In genomic region chr7:125217630-125218029, GRCm38 (mm10) we compare ENCODE assay signal across 23 mouse cellular contexts.
DNase-seq lines count a peak whose midpoint lies in the region; ATAC-seq lines count a peak whose summit lies in the region.
"Had no signal": no experiment of that assay in that cellular context is flagged by ENCODE, and none has a peak within 500 bp of the region (broad histone marks: within the 10 kb centered on the region; RNA-seq: fewer than 3 reads in every experiment).

No protein-coding gene starts in this region.

- H3K36me3 ChIP-seq in embryonic facial prominence, embryonic 12.5 days = no peaks in the 10 kb centered on the region
- no peaks in the 10 kb centered on the region for H3K36me3 ChIP-seq in forebrain, embryonic 11.5 days (ENCODE audit: control insufficient read depth, insufficient read depth, low read length)
- H3K36me3 ChIP-seq: forebrain, embryonic 12.5 days; G1E had no signal

- DNase-seq in embryo, embryonic 10.5 days (ENCODE audit: low spot score) = peak; percentile 6
- no peak for DNase-seq in embryo, embryonic 9.5 days (ENCODE audit: extremely low spot score)
- peak; percentile 16 for DNase-seq in heart, adult 11 months
- no peak for DNase-seq in heart, adult 18-20 months
- peak; percentile 10 for DNase-seq in forelimb bud, embryonic 11.5 days (ENCODE audit: low read depth, low spot score)
- DNase-seq in spleen, adult 12 weeks (ENCODE audit: low spot score) = no peak
- DNase-seq in forebrain, embryonic 11.5 days (ENCODE audit: low spot score) = no peak
- DNase-seq: adrenal gland, adult 8-10 months; adrenal gland, postnatal 14 days; adrenal gland, postnatal 36 days; B cell, adult 2 months; cerebellum, adult 11-12 months; cerebellum, adult 2 months; cerebellum, adult 9-10 months; cerebellum, postnatal 25 days had no signal

- H3K27me3 ChIP-seq in embryonic facial prominence, embryonic 12.5 days = no peaks in the 10 kb centered on the region
- H3K27me3 ChIP-seq in forebrain, embryonic 11.5 days (ENCODE audit: control insufficient read depth, insufficient read depth, low read length) = no peaks in the 10 kb centered on the region
- H3K27me3 ChIP-seq: forebrain, embryonic 12.5 days; Patski had no signal

- WGBS in embryonic facial prominence, embryonic 12.5 days = 67% methylated on average over 4 of the region's 4 CpGs
- 88% methylated on average over 4 of the region's 4 CpGs for WGBS in forebrain, embryonic 11.5 days

- peaks cover 8% of the 10 kb centered on the region for H3K4me1 ChIP-seq in embryonic facial prominence, embryonic 12.5 days
- H3K4me1 ChIP-seq in forebrain, embryonic 11.5 days (replicated peaks; ENCODE audit: control insufficient read depth, insufficient read depth, low read length) = no peaks in the 10 kb centered on the region
- H3K4me1 ChIP-seq: forebrain, embryonic 12.5 days had no signal

- no peak overlapping the region for H3K4me2 ChIP-seq in embryonic facial prominence, embryonic 12.5 days (replicated peaks)
- H3K4me2 ChIP-seq in forebrain, embryonic 11.5 days (ENCODE audit: low read depth, low read length, severe bottlenecking) = no peak overlapping the region
- H3K4me2 ChIP-seq: forebrain, embryonic 12.5 days had no signal

- no peak for ATAC-seq in embryonic facial prominence, embryonic 12.5 days (ENCODE audit: insufficient number of reproducible peaks, insufficient read depth, low FRiP score, low TSS enrichment)
- ATAC-seq in forebrain, embryonic 11.5 days (replicated peaks; ENCODE audit: low FRiP score) = no peak
- ATAC-seq: activated CD4-positive, CD25-positive, alpha-beta regulatory T cell, adult 4 months; CD4-positive, CD25-positive, alpha-beta regulatory T cell, adult 4 months; forebrain, embryonic 14.5 days; forebrain, embryonic 16.5 days; Patski had no signal

- 0 out of 2 replicates have a peak overlapping the region, but pooled peaks have one; percentile 54 for H3K27ac ChIP-seq in embryonic facial prominence, embryonic 12.5 days
- no peak overlapping the region for H3K27ac ChIP-seq in forebrain, embryonic 11.5 days (ENCODE audit: low read depth, low read length)
- H3K27ac ChIP-seq: forebrain, embryonic 12.5 days had no signal

- H3K9ac ChIP-seq in embryonic facial prominence, embryonic 12.5 days = no peak overlapping the region
- H3K9ac ChIP-seq in forebrain, embryonic 11.5 days (ENCODE audit: low read length) = no peak overlapping the region
- H3K9ac ChIP-seq: forebrain, embryonic 12.5 days had no signal

- no peak overlapping the region for H3K4me3 ChIP-seq in embryonic facial prominence, embryonic 12.5 days
- no peak overlapping the region for H3K4me3 ChIP-seq in forebrain, embryonic 11.5 days (ENCODE audit: low read depth, low read length)
- H3K4me3 ChIP-seq: forebrain, embryonic 12.5 days had no signal

- no peaks in the 10 kb centered on the region for H3K9me3 ChIP-seq in embryonic facial prominence, embryonic 12.5 days
- H3K9me3 ChIP-seq in forebrain, embryonic 11.5 days (ENCODE audit: control insufficient read depth, low read length) = no peaks in the 10 kb centered on the region
- H3K9me3 ChIP-seq: forebrain, embryonic 12.5 days; G1E had no signal

Comparison
In these comparisons a context has a peak if more than half of its experiments do, and no peak if none do; other contexts are left out.
1. DNase-seq: peak in embryo, embryonic 10.5 days (single experiment), heart, adult 11 months (single experiment) and forelimb bud, embryonic 11.5 days (single experiment); none in embryo, embryonic 9.5 days (single experiment), heart, adult 18-20 months (0 of 2), spleen, adult 12 weeks (single experiment) and forebrain, embryonic 11.5 days (single experiment).